Mouse (Mus musculus): Measurements from ENCODE around the gene Lrrc1.
A peak's percentile ranks its signal among the peaks of the same experiment; 100 is the strongest.

The Lrrc1 gene

DNA sequence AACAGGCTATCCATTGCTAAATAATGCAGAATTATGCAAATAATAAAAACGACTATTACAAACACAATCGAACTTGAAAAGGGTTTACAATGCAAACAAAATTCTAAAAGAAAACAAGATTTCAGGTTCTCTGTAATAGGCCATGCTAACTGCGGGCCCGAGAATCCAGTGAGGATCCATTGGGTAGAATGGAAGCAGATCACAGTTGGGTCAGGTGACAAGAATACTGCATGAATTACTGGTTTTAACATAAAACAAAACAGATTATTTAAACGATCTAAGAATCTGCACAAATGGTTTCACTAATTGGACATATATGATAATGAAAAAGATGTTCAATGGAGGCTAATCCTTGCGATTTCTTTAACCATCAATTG is 42.5 kb downstream of the Lrrc1 start:
- DNase-seq (ENCODE audit: low spot score), result no peak

DNA sequence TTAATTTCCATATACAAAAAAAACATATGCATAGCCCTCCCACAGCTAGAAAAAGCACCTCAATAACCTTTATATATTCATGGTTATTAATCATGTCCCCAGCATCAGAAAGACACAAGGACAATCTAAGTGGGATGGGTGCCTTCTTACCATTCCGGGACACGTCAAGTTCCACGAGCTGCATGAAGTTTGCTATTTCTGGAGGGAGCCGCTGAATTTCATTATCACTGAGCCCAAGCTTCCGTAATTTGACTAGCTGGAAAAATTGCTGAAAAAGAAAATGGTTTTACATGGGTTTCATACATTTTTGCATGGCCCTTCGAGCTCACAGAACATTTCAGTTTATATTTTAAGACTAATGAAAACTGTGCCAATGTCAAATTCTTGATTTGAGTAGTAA is 45.6 kb downstream of the Lrrc1 start:
- DNase-seq (ENCODE audit: low spot score), result no peak

DNA sequence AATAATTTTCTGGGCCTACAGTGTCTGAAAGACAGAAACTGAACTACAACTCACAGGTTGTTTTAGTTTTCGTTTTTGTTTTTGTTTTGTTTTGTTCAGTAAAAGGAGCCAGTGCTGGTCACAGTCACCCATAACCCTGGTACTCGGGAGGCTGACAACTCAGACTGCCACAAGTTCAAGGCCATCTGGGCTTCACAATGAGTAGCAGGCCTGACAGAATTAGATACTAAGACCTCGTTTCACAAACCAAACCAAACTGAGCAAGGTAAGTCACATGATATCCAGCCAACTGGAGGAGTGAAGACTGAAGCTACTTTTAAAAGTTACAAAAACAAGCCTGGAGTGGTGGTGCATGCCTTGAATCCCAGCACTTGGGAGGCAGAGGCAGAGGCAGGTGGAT is 46.3 kb downstream of the Lrrc1 start:
- no peak for DNase-seq (ENCODE audit: low spot score)

DNA sequence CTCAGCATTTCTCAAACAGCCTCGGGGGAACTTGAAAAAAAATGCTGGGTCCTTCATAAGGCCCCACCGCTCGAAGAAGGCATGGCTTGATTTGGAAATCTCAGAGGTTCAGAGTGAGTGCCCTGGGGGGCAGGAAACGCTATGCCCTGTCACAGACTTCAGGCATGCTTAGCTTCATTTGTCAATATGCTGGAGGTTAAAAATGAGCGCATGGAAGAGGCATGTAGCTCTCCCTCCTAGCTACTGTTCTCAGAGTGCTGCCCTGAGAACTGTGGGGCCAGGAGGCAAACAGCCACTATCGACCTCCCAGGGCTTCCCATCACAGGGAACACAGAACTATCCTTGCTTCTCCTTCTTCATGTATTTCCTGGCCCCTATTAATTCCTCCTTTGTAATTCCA is 47.5 kb downstream of the Lrrc1 start:
- DNase-seq (ENCODE audit: low spot score), result peak; percentile 44

DNA sequence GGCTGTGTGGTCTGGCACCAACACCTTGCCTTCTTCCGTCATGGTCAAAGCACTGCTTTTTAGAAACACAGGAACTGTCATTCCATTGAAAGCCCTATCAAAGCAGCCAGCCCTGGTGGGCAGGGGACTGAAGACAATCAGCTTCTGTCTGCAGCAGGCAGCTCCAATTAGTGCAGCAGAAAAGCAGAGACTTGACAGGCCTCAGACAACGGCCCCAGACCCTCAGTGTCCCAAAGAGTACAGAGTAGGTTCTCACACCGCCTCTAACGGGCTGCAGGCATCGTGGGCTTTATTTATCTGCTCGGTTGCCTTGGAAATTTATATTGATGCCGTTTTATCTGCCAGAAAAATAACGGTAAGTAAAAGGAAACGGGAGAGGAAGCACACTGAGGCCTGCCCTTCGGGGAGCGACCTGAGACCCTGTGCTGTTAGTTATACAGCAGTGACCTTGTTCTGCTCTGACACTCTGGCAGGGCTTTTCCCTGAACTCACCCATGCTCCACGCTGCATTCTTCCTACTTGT is 48.1 kb downstream of the Lrrc1 start:
- peak; percentile 84 for DNase-seq (ENCODE audit: low spot score)

DNA sequence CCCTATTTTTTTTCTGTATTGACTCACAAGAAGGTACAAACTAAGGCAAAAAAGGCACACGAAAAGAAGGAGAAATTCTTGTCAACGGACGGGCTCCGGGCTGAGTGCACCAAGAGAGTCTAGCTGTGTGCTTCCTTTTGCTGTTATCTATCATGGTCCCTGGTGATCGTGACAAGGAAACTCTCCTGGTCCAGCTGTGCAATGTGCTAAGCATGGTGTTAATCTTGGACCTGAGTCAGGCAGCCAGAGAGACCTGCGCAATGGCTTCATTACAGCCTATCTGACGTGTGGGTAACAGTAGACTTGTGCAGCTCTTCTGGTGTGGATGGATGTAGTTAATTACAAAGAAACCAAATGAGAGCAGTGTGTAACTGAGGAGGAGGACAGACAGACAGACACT is 50.4 kb downstream of the Lrrc1 start:
- no peak for DNase-seq (ENCODE audit: low spot score)

DNA sequence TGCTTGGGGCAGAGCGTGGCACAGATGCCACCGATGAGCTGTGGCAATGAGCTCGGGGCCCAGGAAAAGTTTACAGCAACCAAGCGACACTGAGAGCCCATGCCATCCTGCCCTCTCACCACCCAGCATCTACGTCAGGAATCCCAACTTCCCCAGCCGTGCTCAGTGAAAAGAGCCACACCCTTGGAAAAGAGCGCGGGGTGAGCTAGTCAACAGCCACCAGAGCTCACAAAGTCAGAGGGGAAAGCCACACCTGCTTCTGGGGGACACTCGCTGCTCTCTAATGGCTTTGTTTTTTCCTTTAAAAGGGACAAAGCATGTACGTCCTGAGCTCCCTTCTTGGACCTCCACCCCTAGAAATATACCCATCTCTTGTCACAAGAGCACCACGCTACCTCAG is 56.1 kb downstream of the Lrrc1 start:
- no peak for DNase-seq (ENCODE audit: low spot score)

DNA sequence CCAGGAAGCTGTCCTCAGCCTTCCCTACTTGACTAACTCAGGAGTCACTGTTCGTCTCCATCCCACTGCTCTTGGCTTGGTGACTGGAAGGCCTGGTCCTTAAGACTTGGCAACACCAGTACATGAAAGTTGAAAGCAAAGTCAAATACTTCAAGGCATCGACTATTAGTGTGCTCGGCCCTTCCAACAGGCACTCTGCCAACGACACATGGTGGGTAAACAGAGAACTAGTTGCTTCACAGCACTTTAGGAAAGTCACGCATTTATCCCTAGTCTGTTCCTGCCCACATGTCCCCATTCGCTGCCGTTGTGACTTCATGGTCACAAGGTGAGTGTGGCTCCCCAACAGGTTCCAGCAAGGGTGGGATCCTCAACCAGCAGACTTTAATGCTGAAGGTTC is 57.2 kb downstream of the Lrrc1 start:
- DNase-seq (ENCODE audit: low spot score), result no peak

DNA sequence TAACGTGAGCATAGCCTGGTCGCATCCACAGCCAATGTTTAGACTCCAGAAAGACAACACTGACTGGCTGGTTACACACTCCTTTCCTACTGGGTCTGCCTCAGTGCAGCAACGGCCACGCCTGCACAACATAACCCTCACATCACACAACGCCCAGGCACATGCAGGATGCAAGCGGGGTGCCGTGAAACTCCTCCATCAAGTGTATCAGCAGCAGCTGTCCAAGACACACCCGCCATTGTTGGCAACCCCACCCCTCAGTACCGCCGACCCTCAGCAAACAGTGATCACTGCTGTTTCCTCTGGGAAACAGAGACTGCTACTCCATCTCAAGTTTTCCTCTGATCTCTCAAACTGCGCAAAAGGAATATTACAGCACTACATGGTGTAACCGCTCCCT is 58.8 kb downstream of the Lrrc1 start:
- no peak for DNase-seq (ENCODE audit: low spot score)

DNA sequence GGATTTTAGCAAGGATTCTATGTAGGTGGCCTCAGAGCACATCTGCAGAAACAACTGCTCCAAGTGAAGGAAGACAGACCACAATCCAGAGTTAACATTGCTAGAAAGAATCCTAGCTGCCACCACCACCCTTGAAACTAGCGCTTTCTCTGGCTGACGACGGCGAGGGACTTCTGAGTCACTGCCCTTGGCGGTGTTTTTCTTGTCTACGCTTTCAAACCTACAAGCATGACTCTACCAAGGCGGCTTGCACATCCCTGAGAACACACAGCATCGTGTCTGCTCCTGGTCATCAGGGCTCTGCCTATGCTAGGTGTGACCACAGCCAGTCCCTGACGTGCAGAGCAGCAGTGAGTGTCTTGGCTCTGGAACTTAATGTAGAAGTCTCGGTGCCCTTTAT is 59.9 kb downstream of the Lrrc1 start:
- no peak for DNase-seq (ENCODE audit: low spot score)

DNA sequence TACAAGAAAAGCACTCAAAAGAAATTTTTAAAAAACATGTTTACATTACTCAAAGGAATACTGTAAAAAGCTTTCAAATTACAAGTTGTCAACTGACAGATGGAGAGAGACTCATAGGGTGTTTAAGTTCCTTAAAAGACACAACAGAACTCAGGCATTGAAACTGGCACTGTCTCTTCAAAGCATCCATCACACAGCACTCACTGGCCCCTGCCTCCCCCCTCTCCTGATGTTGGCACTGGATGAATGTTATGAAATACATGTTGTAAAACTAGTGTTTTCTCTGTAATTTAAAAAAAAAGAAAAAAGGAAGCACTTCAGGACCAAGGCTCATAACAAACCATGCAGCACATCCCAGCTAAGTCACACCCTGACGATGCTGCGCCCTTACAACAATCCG is 61.1 kb downstream of the Lrrc1 start:
- DNase-seq (ENCODE audit: low spot score), result no peak

DNA sequence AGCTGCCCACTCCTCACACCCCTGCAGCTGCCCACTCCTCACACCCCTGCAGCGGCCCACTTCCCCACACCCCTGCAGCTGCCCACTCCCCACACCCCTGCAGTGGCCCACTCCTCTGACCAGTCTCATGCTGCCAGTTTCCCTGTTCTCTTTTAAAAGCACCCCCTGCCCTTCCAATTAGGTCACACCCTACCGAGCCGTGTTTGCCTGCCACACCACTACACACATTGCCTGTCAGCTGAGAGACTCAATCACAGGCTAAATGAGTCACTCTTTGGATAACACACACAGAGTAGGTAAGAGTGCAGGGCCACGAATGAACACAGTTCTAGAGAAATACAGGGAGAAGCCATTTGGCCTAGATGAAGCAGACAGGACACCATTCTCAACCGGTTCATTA is 62.4 kb downstream of the Lrrc1 start:
- DNase-seq (ENCODE audit: low spot score), result no peak

DNA sequence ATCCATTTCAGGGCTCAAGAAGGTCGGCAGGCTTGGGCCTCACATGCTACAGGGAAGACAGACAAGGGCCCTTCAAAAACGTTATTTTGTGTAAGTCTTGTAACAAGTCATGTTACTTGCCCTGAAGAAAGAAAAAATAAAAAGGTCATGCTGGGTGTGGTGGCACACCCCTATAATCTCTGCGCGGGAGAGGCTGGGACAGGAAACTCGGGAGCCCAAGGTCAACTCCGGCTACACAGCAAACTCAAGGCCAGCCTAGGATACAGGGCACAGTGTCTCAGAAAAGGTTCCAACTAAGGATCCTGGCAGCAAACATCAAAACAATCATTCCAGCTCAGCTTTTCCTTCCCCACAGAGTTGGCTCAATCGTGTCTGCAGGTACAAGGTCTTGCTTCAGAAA is 63.3 kb downstream of the Lrrc1 start:
- DNase-seq (ENCODE audit: low spot score), result no peak

DNA sequence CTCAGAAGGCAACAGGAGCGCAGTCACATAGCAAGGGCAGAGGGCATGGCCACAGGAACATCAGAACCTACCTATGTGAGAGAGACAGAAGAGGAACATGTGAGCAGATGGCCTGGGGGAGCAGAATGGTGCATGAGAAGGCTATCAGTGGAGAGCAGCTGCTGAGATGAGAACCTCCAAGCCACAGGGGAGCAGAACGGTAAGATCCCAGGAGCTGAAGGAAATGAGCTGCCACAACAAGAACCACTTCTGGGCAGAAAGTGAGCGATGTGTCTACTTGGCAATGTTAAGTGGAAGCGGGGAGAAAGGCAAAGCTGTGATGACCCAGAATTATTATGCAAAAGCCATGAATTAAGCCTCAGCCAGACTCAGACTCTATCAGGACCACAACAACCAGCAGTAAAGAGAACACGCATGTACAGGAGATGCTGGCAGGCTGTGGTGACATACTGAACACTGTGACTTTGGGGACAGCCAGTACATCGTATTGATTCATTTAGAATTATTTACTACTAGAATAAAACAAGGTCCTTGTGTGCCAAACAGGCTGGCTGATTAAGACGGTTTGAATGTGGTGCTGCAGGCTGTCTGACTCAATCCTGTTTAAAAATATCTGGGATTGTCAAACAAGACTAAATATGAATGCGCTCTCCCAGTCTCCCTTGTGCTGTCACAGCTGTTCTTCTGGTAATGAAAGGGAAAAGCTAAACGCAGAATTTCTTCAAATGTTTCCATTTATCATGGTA is 63.9 kb downstream of the Lrrc1 start:
- DNase-seq (ENCODE audit: low spot score), result no peak

DNA sequence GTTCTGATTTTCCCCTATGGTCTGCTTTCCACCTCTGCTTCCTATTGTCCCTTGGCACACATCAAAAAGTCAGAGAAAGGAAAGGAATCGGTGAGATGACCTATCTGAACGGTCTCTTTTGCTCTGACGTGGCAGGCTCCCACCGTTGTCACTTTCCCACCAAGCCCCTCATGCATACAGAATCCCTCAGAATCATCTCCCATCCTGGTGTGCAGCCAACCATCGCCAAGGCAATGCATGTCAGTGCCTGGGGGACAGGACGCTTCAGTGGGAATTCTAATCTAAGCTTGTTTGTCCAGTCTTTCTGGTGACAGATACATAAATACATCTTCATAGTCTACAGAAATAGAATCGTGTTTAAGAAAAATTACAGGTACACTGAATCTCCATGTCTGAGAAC is 64.7 kb downstream of the Lrrc1 start:
- DNase-seq (ENCODE audit: low spot score), result peak; percentile 56

DNA sequence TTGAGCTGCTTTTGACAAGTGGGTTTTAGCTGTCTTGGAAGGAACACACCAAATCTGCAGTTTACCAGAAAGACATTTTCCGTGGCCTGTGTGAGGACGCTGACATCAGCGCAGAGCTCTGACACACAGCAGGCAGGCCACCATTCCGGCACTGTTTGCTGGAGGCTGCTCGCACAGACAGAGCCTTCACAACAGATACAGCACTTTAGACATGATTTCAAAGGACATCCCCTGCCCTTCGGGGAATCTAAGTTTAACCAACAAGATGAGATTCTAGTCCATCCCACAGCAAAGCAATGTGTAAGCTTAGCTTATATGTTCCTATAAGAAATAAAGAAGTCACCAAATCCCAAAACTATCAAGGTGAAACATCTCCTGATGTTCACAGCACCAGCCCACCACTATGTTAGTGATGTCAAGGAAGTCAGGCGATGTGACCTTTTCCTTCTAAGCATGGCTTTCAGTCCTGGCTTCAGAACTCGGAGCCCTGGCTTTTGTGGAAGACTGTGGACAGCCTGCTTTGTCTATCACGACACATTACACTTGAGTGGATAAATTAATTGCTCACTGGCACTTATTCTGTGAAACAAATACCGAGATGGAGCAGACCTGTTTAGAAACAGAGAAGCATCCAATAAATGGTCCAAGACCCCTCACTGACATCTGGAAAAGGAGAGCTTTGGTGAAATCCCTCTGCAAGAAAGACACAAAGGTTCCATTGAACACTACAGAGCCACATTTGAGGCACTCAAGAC is 66.3 kb downstream of the Lrrc1 start:
- peak; percentile 64 for DNase-seq (ENCODE audit: low spot score)

DNA sequence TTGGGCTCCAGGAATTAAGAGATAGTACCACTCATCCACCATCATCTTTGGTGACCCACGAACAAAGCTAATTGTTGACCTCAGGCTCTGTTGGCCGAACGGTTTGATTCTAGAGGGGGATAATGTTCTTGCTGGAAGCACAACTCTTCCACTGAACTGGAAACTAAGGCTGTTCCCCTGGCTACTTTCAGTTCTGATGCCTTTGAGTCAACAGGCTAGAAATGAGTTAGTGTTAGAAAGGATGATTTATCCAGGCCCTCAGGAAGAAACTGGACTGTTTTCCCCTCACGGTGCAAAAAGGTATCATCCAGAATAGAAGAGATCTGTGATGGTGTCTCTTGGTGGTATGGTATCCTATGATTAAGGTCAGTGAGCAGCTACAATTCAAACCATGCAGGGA is 70.1 kb downstream of the Lrrc1 start:
- no peak for DNase-seq (ENCODE audit: low spot score)

DNA sequence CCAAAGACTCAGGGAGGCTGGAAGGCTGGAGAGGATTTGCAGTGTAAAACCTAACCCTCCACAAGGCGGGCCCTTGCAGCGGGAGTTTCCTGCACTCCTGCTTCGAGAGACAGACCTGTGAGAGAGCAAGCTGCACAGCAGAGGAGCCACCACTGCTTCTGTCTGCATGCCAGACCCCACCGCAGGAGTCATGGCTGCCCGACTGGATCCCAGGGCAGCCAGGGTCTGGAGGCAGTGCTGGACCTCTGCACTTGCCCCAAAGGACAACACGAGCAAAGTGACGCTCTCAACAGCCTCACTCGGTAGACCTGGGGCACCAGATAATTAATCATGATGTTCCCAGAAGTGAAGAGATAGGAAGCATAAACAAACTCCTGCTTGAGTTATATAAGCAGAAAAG is 72.1 kb downstream of the Lrrc1 start:
- no peak for DNase-seq (ENCODE audit: low spot score)

DNA sequence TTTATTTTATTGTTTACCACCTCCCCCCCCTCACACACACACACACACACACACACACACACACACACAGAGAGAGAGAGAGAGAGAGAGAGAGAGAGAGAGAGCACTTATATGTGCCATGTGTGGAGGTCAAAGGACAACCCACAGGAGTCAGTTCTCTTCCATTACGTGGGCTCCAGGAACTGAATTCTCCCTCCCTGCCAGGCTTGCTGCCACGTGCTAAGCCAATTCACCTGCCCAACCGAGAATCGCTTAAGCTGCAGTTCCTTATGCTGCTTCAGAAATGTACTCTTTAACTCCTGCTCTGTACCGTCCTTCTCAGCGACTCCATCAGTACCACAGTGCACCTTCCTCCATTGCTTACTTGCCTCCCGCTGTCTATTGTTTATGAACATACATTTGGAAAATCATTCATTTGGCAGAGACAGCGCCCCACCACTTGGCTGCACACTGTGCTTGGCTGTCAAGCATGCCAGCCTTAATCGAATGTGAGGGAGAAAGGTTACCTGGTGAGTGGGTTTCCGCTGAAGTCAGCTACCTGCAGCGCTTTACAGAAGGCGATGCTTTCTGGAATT is 72.9 kb downstream of the Lrrc1 start:
- no peak for DNase-seq (ENCODE audit: low spot score)

DNA sequence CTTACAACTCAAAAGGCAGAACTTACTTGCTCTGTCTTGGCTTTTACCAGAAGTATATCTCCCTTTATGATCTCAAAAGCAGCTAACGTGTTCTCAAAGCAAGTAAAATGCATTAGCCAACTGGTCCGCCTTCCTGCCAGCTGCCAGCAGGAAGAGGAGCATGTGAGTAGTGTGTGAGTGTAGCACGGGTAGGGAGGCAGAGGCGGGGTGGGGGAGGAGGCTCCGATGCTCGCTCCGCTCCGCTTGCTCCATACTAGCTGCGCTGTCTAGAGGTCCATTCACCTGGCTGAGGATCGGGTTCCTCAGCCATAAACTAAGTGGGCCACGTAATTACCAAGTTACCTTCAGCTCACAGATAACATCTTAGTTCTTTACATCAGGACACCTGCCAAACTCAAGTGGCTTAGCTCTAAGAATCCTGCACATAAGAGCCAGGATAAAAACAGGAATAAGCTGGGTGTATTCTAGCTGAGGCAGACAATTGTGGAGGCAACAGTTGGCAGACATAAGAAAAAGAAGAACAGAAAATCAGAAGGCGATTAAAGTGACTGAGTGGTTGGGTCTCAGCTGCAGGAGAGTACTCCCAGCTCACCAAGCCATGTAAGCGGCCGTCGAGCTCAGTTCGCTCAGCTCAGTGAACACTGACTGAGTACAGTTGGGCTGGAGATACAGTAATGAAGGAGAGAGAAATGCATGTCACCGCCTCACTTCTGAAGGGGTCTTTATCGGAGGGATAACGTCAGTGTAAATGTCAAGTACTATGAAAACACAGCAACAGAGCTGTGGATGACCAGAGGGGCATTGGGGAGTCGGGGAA is 74.7 kb downstream of the Lrrc1 start:
- DNase-seq (ENCODE audit: low spot score), result peak; percentile 53

DNA sequence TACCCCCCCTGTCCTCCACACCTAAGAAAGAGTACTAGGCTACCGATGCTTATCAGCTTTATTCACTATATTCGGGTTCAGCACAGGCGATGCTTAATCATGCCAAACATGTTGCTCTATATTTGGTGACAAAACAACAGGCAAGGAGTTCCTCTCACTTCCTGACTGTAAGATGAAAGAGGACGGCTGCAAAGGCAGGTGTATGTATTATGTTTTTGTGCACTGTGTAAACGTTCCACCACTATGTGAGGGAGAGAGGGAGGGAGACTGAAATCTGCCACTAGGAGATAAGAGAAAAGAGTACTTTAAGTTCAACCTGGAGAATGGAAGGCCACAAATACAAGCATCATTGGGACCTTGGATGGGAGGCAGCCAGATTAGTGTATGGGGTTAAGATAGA is 77.7 kb downstream of the Lrrc1 start:
- no peak for DNase-seq (ENCODE audit: low spot score)

DNA sequence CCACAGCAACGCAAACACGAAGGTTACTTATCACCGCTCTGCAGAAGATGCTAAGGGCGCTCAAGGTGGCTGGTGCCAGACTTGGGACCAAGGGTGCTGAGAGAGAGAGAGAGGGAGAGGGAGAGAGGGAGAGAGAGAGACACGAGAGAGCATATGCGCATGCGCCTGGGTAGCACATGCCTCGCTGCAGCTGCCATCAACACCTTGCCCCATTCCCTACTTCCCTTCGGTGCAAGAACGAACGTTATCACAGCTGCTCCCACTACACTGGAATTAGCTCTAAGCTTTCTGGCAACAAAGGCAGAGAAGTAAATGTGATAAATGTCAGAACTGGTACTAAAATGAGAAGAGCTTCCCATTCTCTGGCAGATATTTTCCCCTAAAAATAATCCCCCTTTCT is 79.3 kb downstream of the Lrrc1 start:
- DNase-seq (ENCODE audit: low spot score), result no peak

All from retina, embryonic 14.5 days (tissue).